Mouse (Mus musculus) liver, embryonic 18 days (tissue): Measurements from ENCODE around the gene Cops9. TPM values are rescaled to one million over a fixed set of nuclear protein-coding genes. Genes with fewer than 3 reads are reported as not detected.

ENCODE experiments used
- polyA plus RNA-seq: library from polyadenylated mRNA; depleted of rRNA; stranded (reverse); fragments of >200 nt; gene quantifications from 2 replicates; pipeline ENCODE4 v1.2.3, GENCODE M21; 2012; rRNA removed

The Cops9 gene
- 97.7 and 127 TPM in 2 replicates for polyA plus RNA-seq

DNA sequence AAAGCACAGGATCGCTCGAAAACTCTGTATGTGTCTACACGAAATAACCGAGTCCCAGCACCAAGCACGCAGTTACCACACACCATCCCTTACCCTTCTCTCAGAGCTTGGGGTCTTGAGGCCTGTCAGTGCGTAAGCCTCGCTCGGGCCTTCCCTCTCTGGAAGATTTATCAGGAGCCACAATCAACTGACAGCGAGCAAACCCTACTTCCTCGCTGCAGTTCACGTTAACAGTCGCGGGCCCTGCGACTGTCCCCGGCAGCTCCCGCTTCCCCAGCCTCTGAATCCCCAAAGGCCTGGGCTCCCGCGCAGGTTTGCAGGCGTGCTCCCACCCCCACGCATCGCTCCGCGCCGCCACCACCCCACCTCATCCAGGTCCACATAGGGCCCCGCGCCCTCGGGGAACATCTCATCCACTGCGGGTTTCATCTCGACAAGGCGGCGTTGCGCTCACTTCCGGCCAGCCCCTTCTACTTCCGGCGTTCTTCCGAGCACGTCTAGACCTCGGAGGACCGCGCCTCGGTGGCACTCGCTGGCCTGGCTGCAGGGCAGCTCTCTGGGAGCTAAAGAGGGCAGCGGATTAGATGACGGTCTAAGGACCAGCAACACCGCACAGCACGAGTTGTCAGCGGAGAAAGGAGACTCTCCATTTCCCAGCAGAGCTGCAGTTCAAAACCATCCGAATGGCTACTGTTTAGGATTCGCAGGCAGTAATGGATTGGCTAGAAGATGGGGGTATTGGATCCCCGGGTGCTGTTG, at the start of gene Cops9:
TSS of gene Cops9 (minus strand) at position 472 of the 759 bp plus-strand sequence.

DNA sequence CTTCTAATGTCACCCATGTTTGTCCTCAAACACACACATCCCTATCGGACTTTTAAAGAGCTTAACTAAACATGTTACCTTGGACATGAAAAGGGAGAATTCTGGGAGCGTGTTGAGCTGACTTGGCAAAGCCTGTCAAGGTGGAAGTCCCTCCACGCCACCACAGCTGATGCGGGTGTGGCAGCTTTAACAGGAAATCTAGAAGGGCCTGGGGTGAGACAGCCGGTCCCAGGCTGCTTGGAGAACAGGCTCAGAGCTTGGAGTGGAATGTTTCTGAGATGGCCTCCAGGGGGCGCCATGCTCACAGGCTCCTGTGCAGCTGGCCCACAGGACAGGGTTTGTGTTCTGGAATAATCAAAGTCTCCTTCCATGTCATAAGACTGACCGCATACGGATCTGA, 6.9 kb upstream of the Cops9 start, which contains the start of gene Otos:
TSS of gene Otos (minus strand) at position 169 of the 400 bp plus-strand sequence.

DNA sequence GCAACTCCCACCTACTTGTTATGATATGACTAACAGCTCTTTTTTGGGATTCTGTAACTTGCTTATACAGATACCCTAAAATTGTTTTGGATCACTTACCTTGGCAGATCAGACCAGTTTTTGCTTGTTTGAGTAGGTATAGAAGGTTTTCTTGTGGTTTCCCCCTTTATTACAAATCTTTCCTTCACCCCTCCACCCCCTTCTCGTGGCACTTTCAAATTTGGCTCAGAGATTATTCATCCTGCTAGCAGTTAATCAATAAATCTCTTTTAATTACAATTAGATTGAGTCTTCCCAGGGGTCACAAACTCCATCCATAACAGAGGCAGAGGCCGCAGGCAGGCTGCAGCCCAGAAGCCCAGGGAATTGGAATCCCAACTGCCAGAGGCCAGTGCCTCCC, 24.3 kb downstream of the Cops9 start, which contains the start of gene Olfr12:
TSS of gene Olfr12 (plus strand) at position 301 of the 400 bp plus-strand sequence.

DNA sequence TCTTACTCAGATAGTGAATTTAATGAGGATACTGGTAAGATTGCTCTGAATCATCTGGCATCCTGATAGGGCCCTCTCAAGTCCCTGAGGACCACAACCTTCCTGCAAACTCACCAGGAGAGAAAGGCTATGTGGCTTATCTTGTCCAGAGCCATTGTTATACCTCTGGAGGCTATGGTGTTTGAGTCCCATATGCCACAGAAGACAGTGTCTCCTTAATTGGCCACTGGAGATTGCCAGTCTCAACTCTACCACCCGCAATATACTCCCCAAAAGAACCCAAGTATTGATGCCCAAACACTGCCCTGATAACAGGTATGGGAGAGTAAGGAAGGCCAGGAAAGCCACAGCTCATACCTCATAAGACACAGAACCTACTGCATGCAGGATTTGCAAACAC, 36.3 kb downstream of the Cops9 start, which contains the start of gene Olfr1410:
TSS of gene Olfr1410 (plus strand) at position 301 of the 400 bp plus-strand sequence.

DNA sequence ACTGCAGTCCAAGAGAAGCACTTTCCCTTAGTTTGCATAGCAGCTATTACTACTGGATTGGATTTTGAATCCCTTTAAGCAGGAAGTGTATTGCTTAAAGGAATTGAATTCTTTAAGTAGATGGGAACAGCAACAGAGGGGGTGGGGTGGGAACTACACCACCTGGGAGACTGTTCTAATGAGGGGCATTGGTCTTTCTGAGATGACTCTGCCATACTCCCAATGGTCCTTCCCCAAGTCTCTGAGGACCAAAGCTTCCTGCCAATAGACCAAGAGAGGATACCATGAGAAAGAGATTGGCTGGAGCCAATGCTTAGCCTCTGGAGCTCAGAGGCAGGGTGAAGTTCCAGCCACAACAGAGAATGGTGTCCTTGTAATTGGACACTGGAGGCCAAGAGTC, 47.7 kb downstream of the Cops9 start, which contains the start of gene Olfr1411:
TSS of gene Olfr1411 (plus strand) at position 301 of the 400 bp plus-strand sequence.

Other genes starting within 250 kb of the Cops9 start
- 57.4 and 60.2 TPM in 2 replicates for gene Ndufa10, start 168.1 kb downstream of the Cops9 start, polyA plus RNA-seq
- not detected in 2 replicates for gene Olfr1416, start 156.9 kb downstream of the Cops9 start, polyA plus RNA-seq
- not detected in 2 replicates for gene Olfr1415, start 145.9 kb downstream of the Cops9 start, polyA plus RNA-seq
- gene Olfr1414, start 123.3 kb downstream of the Cops9 start, polyA plus RNA-seq: not detected in 2 replicates
- gene Olfr1413, start 70.7 kb downstream of the Cops9 start, polyA plus RNA-seq: not detected in 2 replicates
- not detected in 2 replicates for gene Olfr1412, start 56.2 kb downstream of the Cops9 start, polyA plus RNA-seq
- gene Olfr1411, start 47.6 kb downstream of the Cops9 start, polyA plus RNA-seq: not detected in 2 replicates
- gene Olfr1410, start 36.2 kb downstream of the Cops9 start, polyA plus RNA-seq: not detected in 2 replicates
- gene Olfr12, start 24.2 kb downstream of the Cops9 start, polyA plus RNA-seq: not detected in 2 replicates
- gene Otos, start 6.9 kb upstream of the Cops9 start, polyA plus RNA-seq: 0.12 and 0.24 TPM in 2 replicates
- gene Gpc1, start 189.7 kb upstream of the Cops9 start, polyA plus RNA-seq: 1.8 and 2.3 TPM in 2 replicates